Mouse (Mus musculus): ENCODE measurements around the gene Stoml2.

Stoml2 gene

DNA sequence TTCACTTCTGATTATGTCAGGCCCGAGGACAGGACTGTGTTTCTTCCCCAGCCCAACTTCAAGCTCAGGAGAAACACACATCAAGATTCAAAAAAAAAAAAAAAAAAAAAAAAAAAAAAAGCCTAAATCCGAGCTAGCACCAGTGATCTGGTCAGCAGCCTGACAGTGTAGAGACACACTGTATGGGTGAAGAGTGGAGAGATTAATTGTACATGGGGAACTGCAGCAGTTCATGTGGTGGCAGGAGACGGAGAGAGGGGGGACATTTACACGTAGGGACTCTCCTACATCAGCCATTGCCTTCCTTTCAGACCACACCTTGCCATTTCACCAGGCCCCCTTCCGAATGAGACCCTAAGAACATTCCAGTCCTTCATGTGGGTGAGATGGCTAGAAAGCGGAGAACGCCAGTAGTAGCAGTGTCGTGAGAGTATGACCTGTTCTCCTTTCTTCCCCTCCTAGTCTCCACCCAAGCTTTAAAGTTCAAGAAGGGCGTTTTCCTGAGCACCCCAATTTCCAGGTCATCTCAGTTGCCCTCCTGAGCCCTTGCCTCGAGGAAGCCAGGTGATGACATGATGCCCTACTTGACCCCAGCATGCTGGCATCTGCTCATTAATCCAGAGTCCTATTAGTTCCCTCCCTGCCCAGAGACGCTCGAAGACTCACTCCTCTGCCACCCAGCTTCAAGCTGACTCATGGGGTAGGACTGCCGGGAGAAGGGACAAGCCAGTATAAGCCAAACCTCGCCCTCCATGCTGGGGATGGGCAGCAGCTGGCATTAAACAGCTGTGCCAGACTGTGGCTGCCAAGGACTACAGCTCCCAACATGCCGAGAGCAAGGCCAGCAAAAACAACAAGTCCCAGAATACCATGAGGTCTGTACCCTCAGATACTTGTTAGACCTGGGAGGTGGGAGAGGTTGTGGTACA, 7.3 kb upstream of the Stoml2 start:
- ATAC-seq (ENCODE audit: insufficient number of reproducible peaks, low FRiP score, low TSS enrichment), result no peak

GRCm38 (mm10) chr4:43037860-43038566, 6.5 kb upstream of the Stoml2 start:
- ATAC-seq (ENCODE audit: insufficient number of reproducible peaks, low FRiP score, low TSS enrichment), result no peak

DNA sequence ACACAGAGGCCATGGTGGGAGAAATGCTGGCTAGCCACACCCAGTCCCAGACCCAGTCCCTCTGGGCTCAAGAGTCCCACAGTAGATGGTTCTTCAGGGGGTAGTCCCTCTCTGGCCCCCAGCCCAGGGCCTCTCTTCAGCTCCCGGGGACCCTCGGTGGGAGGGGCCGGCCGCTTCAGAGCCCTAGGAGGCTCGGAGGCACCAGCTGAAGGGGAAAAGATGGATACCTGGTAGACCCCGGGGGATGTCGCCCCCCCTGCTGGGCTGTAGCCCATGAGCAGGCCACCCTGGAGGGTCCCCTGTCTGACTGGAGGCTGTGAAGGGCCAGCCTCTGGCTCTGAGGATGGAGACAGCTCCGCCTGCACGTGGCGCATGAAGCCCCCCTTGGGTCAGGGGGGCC, 4.8 kb upstream of the Stoml2 start:
- ATAC-seq (ENCODE audit: insufficient number of reproducible peaks, low FRiP score, low TSS enrichment), result no peak

- no peak for ATAC-seq (ENCODE audit: insufficient number of reproducible peaks, low FRiP score, low TSS enrichment)
Observed at GRCm38 (mm10) chr4:43035851-43036250, 4.3 kb upstream of the Stoml2 start.

DNA sequence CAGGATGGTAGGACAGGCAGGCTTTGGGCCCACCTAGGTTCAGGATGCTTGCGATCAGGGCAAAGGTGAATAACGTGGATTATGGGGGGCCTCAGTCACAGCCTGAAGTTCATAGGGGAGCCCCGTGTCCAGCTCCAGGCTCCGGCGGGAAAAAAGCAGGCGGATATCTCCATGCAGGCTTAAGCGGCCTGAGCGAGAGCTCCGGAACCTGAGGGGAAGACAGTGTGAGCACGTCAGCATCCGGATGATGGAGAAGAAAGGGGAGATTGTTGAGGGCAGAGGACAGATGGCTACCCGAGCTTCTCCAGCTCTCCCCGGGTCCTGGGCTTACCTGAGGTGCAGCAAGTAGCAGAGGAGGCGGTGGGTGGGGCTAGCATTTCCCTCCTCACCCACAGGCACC, 2.0 kb upstream of the Stoml2 start:
- ATAC-seq (ENCODE audit: insufficient number of reproducible peaks, low FRiP score, low TSS enrichment), result no peak

DNA sequence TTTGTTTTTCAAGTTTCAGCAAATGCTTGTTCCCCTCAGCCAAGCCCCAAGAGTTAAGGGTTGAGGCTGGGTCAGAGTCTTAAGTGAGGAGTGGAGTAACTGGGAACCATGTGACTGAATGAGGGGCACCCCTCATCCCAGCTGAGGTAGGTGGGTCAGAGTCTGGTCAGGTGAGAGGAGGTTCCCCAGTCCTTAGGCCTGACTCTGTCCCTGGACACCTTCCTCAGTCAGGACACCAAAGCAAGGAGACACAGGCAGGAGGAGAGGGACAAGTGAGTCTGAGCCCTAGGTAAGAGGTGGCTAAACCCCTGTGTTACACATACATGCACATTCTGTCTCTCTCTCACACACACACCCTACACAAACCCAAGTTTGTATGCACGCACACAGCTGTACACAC, 991 bp upstream of the Stoml2 start:
- ATAC-seq (ENCODE audit: insufficient number of reproducible peaks, low FRiP score, low TSS enrichment), result no peak

DNA sequence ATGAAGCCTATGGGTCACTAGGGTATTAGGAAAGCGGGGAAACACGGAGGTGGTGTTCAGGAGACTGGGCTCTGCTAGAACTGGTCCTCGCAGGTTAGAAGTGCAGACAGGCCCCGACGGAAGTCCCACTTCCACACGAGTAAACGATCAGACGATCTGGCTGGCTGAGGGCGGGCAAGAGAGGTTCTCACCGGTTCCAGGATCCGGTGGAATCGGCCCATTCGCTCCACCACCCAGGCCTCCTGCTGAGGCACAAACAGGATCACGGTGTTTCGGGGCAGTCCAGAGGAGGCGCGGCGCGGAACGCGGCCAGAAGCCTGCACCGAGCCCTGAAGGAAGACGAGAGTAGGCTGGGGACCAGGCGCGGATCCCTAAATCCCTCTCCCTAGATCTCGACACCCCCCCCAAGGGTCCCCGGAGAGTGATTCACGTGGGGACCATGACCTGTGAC, 705 bp downstream of the Stoml2 start:
- no peak; the same call in 1 of the 2 replicates for ATAC-seq (ENCODE audit: insufficient number of reproducible peaks, low FRiP score, low TSS enrichment)

DNA sequence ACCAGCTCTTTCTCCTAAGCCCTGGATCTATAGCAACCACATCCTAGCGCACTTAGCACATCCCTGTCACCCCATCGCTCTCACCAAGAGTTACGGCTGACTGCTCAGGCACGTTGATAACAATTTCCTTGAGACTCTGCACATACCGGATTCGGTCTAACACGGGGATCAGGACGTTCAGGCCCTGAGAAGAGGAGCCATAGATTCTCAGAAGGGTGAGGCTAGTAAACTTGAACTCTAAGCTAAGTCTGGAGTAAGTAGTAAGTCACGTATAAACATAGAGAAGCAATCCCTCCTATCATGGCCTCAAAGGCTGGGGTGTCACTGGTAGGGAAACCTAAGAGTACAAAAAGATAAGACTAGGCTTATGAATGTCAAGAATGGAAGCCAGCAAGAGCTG, 1.2 kb downstream of the Stoml2 start:
- ATAC-seq (ENCODE audit: insufficient number of reproducible peaks, low FRiP score, low TSS enrichment), result no peak

GRCm38 (mm10) chr4:43029749-43030148, 1.8 kb downstream of the Stoml2 start:
- ATAC-seq (ENCODE audit: insufficient number of reproducible peaks, low FRiP score, low TSS enrichment), result no peak

DNA sequence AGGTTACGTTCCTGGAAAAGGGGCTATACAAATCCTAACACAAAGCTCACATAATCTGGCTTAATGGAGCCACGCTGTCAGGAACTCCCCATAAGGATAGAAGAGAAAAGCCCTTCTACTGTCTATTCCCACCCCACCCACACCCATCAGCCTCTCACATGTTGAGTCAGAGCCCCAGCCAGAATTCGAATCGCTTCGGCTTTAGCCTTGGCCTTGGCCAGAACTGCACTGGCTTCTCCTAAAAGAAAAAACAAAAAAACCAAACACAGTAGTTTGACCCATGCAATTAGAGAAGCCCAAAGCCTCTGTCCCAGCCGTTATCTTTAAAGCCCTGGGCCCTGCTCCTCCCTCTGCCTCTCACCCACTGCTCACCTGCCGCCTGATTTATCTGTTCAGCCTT, 2.4 kb downstream of the Stoml2 start:
- no peak for ATAC-seq (ENCODE audit: insufficient number of reproducible peaks, low FRiP score, low TSS enrichment)

GRCm38 (mm10) chr4:43025084-43025960, 6.2 kb downstream of the Stoml2 start, which contains the start of gene Pigo:
TSS of gene Pigo (minus strand) at chr4:43025819.
- peak; percentile 81 for ATAC-seq (ENCODE audit: insufficient number of reproducible peaks, low FRiP score, low TSS enrichment)

DNA sequence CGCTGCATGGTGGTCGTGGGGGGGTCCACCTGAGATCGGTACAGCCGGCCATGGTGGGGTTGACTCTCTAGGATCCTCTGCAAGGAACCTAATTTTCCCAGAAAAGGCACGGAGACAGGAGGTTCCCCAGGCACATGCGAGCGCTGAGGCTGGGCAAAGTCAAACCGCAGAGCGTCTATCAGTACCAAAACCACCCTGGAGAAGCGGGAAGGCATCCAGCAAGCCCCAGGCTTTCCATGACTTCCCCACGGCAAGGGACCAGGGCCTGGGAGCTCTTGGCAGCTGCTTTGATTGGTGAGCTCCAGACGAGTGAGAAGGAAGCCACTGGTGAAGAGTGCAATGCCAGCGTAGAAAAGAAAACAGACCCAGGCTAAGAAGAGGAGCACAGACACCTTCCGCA, 6.8 kb downstream of the Stoml2 start:
- no peak for ATAC-seq (ENCODE audit: insufficient number of reproducible peaks, low FRiP score, low TSS enrichment)

DNA sequence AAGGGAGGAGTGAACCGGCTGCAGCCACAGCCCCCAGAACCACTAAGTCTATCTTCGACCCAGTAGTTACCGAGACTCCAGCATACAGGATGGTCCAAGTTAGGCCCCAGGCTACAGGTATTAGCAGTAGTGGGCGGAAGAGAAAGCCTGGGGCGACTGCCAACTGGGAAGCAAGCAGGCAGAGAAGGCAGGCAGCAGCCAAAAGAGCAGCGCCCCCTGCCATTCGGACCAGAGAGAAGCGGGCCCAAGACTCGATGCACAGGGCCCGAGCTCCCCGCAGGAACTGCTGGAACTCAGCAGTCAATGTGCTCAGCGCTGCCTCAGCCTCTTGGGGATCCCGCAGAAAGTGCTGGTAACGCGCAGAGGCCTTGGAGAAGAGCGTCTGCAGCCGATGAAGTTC, 10.2 kb downstream of the Stoml2 start:
- ATAC-seq (ENCODE audit: insufficient number of reproducible peaks, low FRiP score, low TSS enrichment), result no peak

GRCm38 (mm10) chr4:43020876-43021275, 10.6 kb downstream of the Stoml2 start:
- no peak for ATAC-seq (ENCODE audit: insufficient number of reproducible peaks, low FRiP score, low TSS enrichment)

DNA sequence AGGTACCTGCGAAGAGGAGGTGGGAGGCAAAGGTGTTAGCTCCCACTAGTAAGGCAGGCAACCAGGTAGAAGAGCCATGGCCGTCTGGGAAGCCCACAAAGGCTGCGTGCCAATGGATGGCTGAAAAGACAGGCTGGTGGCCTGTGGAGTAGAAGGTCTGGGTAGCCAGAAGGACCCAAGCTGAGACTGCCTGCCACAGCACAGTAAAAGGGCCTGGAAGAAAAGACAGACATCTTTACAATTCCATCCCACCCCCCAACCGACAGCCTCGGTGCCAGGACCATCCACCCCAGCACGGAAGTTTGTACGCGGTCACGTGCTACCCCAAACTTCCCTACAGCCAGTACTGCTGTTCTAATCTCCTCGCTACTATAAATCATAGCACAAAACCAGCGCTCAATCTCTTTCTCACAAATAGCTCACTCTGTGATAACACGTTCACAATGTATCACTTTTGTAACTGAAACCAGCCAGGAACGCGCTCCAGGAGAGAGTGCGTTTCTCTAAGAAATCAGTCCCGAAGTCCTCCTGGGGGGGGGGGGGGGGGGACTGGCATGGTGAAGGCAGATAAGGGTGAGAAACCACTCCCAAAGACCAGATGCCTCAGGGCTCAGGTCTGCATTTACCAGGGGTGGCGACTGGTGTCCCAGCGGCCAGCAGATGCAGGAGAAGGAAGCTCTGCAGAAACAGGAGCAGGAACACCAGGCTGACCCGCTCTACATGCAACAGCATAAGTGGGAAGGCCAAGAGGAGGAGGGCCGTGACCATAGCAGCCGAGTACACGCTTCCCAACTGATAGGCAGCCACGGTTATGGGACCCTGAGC, 11.7 kb downstream of the Stoml2 start:
- ATAC-seq (ENCODE audit: insufficient number of reproducible peaks, low FRiP score, low TSS enrichment), result no peak

- no peak for ATAC-seq (ENCODE audit: insufficient number of reproducible peaks, low FRiP score, low TSS enrichment)
Observed at GRCm38 (mm10) chr4:43019176-43019575, 12.3 kb downstream of the Stoml2 start.

GRCm38 (mm10) chr4:43018156-43018555, 13.4 kb downstream of the Stoml2 start:
- ATAC-seq (ENCODE audit: insufficient number of reproducible peaks, low FRiP score, low TSS enrichment), result no peak

- no peak for ATAC-seq (ENCODE audit: insufficient number of reproducible peaks, low FRiP score, low TSS enrichment)
Observed at GRCm38 (mm10) chr4:43012091-43012490, 19.4 kb downstream of the Stoml2 start.

GRCm38 (mm10) chr4:43010161-43011038, 21.1 kb downstream of the Stoml2 start, which contains the start of gene Fancg:
TSS of gene Fancg (minus strand) at chr4:43010506.
- ATAC-seq (ENCODE audit: insufficient number of reproducible peaks, low FRiP score, low TSS enrichment), result peak; percentile 84
